Mouse (Mus musculus): ENCODE results near the gene Zfand2a. TPM values are rescaled to one million over a fixed set of nuclear protein-coding genes. Genes with fewer than 3 reads are reported as not detected.

Gene Zfand2a
- polyA plus RNA-seq (2012; rRNA removed) = 10.7 and 16.4 TPM in 2 replicates

DNA sequence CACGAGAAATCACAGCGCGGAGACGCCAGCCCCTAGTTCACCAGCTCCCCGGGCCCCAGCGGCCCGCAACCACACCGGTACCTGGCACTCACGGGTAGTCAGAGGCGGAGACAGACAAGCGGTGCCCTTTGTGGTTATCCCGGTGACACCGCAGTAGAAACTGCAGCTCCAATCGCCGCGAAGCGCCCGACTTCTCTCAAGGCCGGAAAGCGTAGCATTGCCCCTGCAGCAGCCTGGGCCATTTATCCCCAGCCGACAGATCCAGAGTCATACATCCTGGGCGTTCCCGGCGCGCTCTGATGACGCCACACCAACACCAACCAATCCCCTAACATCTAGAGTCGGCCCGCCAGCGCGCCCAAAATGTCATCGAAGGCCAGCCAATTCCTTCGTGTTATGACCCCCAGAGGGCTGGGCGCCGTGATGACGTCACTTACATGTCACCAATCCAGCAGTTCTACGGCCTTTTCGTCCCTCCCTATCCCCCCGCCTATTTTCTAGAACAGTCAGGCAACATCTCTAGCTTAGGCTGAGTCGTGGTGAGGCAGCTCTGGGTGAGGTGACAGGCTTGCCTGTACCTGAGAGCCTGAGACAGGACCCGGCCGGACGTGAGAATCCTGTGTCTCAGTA, at the start of gene Zfand2a:
Zfand2a (minus strand) TSS at position 365 of the 630 bp plus-strand sequence.

DNA sequence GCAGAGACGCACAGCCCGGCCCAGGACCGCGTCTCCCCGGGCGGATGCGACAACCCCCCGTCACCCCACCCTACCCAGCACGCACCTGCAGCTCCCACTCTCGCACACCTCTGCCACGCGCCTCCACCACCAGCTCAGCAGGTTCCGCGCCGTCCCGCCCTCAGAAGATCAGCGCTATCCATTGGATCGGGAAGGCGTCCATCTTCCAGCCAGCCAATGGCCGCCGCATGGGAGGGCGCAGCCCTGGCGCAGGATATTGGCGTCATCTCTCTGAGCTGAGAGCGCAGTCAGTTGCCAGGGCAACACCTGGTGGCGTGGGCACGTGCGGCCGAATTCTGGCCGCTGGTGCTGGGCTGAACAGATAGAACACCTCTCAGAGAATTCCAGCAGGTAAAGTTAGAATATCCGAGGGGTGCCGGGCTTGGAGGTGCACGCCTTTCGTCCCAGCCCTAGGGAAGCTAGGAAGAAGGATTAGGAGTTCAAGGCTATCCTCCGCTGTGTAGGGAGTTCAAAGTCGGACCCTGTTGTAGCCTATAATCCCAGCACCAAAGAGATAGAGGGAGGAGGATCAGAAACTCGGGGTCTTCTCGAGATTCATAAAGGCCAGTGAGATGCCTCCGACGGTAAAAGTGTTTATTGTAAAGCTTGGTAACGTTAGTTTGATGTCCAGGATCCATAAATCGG, 23.8 kb downstream of the Zfand2a start, which contains the start of gene 3110082I17Rik:
3110082I17Rik (minus strand) TSS at position 144 of the 684 bp plus-strand sequence.

DNA sequence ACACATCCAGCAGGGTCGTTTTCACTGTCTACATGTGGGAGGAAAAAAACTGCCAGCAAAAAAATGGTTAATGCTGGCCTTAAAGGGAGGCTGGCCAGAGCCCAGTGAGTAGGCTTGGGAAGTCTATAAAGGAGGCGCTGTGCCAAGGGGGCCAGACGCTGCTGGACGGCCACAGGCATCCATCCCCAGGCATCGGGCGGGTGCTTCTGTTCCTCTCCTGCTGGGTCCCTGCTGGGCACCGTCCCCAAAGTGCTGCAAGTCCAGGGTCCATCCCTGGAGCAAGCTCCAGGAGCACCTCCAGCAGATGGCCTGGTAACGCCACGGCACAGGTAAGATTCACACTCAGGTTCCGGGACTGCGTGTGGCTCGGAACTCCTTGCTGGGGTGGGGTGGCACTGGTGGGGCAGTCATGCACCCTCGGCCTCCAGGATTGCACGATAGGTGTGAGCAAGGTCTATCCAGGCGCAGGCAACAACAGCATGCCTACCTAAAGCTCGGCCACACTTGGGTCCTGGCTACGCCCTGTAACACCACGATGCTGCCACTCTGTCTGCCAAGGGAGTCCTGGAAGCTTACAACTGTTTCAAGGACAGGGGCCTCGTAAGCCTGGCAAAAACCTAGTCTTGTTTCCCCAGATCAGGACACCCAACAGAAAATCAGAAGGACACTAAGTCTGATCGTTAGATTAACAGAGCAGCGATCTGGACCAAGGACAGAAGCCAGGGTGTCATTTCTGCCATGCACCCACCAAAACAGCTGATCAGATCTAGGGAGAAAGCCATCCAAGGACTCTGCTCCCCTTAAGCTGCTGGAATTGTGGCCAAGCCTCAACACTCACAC, 61.1 kb downstream of the Zfand2a start, which contains the start of gene Gper1:
Gper1 (plus strand) TSS at position 126 of the 840 bp plus-strand sequence.

Other genes with a start within 250 kb of the Zfand2a start
- gene Get4, start 232.2 kb downstream of the Zfand2a start, polyA plus RNA-seq (2012; rRNA removed) = 109 and 113 TPM in 2 replicates
- gene Adap1, start 158.9 kb downstream of the Zfand2a start, polyA plus RNA-seq (2012; rRNA removed) = 2.2 and 3.6 TPM in 2 replicates
- gene Cox19, start 133.1 kb downstream of the Zfand2a start, polyA plus RNA-seq (2012; rRNA removed) = 100 and 138 TPM in 2 replicates
- 0.05 and 0.24 TPM in 2 replicates for gene Cyp2w1, start 131.9 kb downstream of the Zfand2a start, polyA plus RNA-seq (2012; rRNA removed)
- 2.0 and 2.7 TPM in 2 replicates for gene Gpr146, start 106.9 kb downstream of the Zfand2a start, polyA plus RNA-seq (2012; rRNA removed)
- 0.13 and 0.30 TPM in 2 replicates for gene C130050O18Rik, start 79.3 kb downstream of the Zfand2a start, polyA plus RNA-seq (2012; rRNA removed)
- gene Gper1, start 61.4 kb downstream of the Zfand2a start, polyA plus RNA-seq (2012; rRNA removed) = 0.66 and 0.89 TPM in 2 replicates
- 24.5 and 63.5 TPM in 2 replicates for gene 3110082I17Rik, start 24.0 kb downstream of the Zfand2a start, polyA plus RNA-seq (2012; rRNA removed)
- gene Uncx, start 58.9 kb upstream of the Zfand2a start, polyA plus RNA-seq (2012; rRNA removed) = 30.3 and 57.8 TPM in 2 replicates

All from central nervous system, embryonic 11.5 days (tissue).